ENCODE assay signal across 16 mouse cellular contexts in the genomic region with DNA sequence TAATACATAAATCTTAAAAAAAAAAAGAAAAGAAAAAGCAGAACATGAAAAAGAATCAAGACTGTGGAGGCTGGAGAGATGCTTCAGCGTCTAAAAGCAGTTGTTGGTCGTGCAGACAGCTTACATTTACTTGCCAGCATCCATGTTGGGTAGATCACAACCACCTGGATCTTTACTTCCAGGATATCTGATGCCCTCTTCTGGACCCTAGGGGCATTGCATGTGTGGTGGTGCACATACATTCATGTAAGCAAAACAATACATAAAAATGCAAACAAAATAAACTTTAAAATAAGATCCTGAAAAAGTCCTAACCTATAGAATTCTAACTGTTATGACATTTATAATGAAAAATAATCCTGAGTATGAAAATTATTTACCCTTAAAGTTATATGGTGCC.
DNase-seq lines count a peak whose midpoint lies in the region; ATAC-seq and TF ChIP-seq lines count a peak whose summit lies in the region.
"Had no signal": no experiment of that assay in that cellular context is flagged by ENCODE, and none has a peak within 500 bp of the region (broad histone marks: within the 10 kb centered on the region; RNA-seq: fewer than 3 reads in every experiment).

No protein-coding gene starts in this region.

- no peaks in the 10 kb centered on the region for H3K9me3 ChIP-seq in heart, postnatal 0 days (replicated peaks; ENCODE audit: control insufficient read depth, low read length)
- H3K9me3 ChIP-seq in midbrain, embryonic 11.5 days (ENCODE audit: control insufficient read depth, low read length), result no peaks in the 10 kb centered on the region
- H3K9me3 ChIP-seq in midbrain, postnatal 0 days (ENCODE audit: low read length), result no peaks in the 10 kb centered on the region
- no peaks in the 10 kb centered on the region for H3K9me3 ChIP-seq in MEL (replicated peaks; ENCODE audit: insufficient read depth, low read length)
- H3K9me3 ChIP-seq: forebrain, embryonic 13.5 days; hindbrain, embryonic 12.5 days; liver, embryonic 13.5 days; midbrain, embryonic 15.5 days had no signal

- no peaks in the 10 kb centered on the region for H3K4me1 ChIP-seq in heart, postnatal 0 days (ENCODE audit: control insufficient read depth, insufficient read depth)
- H3K4me1 ChIP-seq in midbrain, embryonic 11.5 days (ENCODE audit: control insufficient read depth, insufficient read depth, low read length), result no peaks in the 10 kb centered on the region
- H3K4me1 ChIP-seq in midbrain, postnatal 0 days (ENCODE audit: insufficient read depth, low read length), result no peaks in the 10 kb centered on the region
- H3K4me1 ChIP-seq in MEL (ENCODE audit: control insufficient read depth in 1 of 2, insufficient read depth in 2 of 2, low read length in 2 of 2), result no peaks in the 10 kb centered on the region
- H3K4me1 ChIP-seq: forebrain, embryonic 13.5 days; hindbrain, embryonic 12.5 days; midbrain, embryonic 15.5 days had no signal

- H3K36me3 ChIP-seq in heart, postnatal 0 days (replicated peaks; ENCODE audit: control insufficient read depth, insufficient read depth, low read length), result peaks cover 5% of the 10 kb centered on the region; the same call in 1 of the 2 replicates
- H3K36me3 ChIP-seq in midbrain, embryonic 11.5 days (ENCODE audit: control insufficient read depth, insufficient read depth, low read length), result no peaks in the 10 kb centered on the region
- no peaks in the 10 kb centered on the region for H3K36me3 ChIP-seq in midbrain, postnatal 0 days (ENCODE audit: insufficient read depth, low read length)
- peaks cover 2% of the 10 kb centered on the region in 2 experiments; a peak in 3 of 4 replicates for H3K36me3 ChIP-seq in MEL (ENCODE audit: control insufficient read depth in 1 of 2, insufficient read depth in 2 of 2, low read length in 2 of 2)
- peaks cover 2% of the 10 kb centered on the region; the same call in 1 of the 2 replicates for H3K36me3 ChIP-seq in splenic B cell, adult 2 months (ENCODE audit: control insufficient read depth, insufficient read depth, low read length, poor library complexity, severe bottlenecking)
- H3K36me3 ChIP-seq: midbrain, embryonic 15.5 days had no signal

- no peak for TF ChIP-seq EP300 in heart, postnatal 0 days (IDR thresholded peaks at IDR 0.05; ENCODE audit: low read depth)
- no peak for TF ChIP-seq EP300 in MEL (IDR thresholded peaks at IDR 0.05; ENCODE audit: low read depth in 1 of 2, low read length in 2 of 2)

- WGBS in heart, postnatal 0 days, result 87% methylated on average over 2 of the region's 2 CpGs
- 95% methylated on average over 2 of the region's 2 CpGs for WGBS in midbrain, embryonic 11.5 days
- 96% methylated on average over 2 of the region's 2 CpGs for WGBS in midbrain, postnatal 0 days

- TF ChIP-seq POLR2A in MEL (IDR thresholded peaks at IDR 0.05; ENCODE audit: control insufficient read depth in 1 of 2, insufficient read depth in 1 of 2, low read depth in 1 of 2, low read length in 2 of 2, poor library complexity in 1 of 2), result no peak

- no peak overlapping the region for H3K9ac ChIP-seq in heart, postnatal 0 days (replicated peaks; ENCODE audit: low read depth, low read length)
- no peak overlapping the region for H3K9ac ChIP-seq in midbrain, embryonic 11.5 days (ENCODE audit: low read length)
- H3K9ac ChIP-seq in midbrain, postnatal 0 days (replicated peaks; ENCODE audit: low read length, poor library complexity, severe bottlenecking), result no peak overlapping the region
- no peak overlapping the region for H3K9ac ChIP-seq in MEL (ENCODE audit: control insufficient read depth, low read depth, low read length, poor library complexity, severe bottlenecking)
- H3K9ac ChIP-seq: forebrain, embryonic 13.5 days; hindbrain, embryonic 12.5 days; liver, embryonic 13.5 days; midbrain, embryonic 15.5 days had no signal

- no peak overlapping the region for H3K4me3 ChIP-seq in heart, postnatal 0 days (ENCODE audit: low read depth, low read length)
- H3K4me3 ChIP-seq in midbrain, embryonic 11.5 days (ENCODE audit: low read depth, low read length), result no peak overlapping the region
- no peak overlapping the region for H3K4me3 ChIP-seq in midbrain, postnatal 0 days (ENCODE audit: low read depth, low read length)
- H3K4me3 ChIP-seq in MEL (ENCODE audit: control insufficient read depth in 1 of 2, insufficient read depth in 1 of 2, low read depth in 2 of 2, low read length in 2 of 2), result no peak overlapping the region
- H3K4me3 ChIP-seq: forebrain, embryonic 13.5 days; hindbrain, embryonic 12.5 days; liver, embryonic 13.5 days; midbrain, embryonic 15.5 days had no signal

- no peak overlapping the region for H3K4me2 ChIP-seq in heart, postnatal 0 days (ENCODE audit: low read depth, low read length)
- H3K4me2 ChIP-seq in midbrain, embryonic 11.5 days, result no peak overlapping the region
- H3K4me2 ChIP-seq in midbrain, postnatal 0 days (ENCODE audit: low read depth, low read length, poor library complexity, severe bottlenecking), result no peak overlapping the region
- H3K4me2 ChIP-seq: forebrain, embryonic 13.5 days; heart, embryonic 11.5 days; hindbrain, embryonic 12.5 days; liver, embryonic 13.5 days; midbrain, embryonic 15.5 days had no signal

- no peak for ATAC-seq in heart, postnatal 0 days (ENCODE audit: insufficient read depth, low read depth)
- ATAC-seq in midbrain, embryonic 11.5 days (ENCODE audit: low FRiP score), result no peak
- no peak for ATAC-seq in midbrain, postnatal 0 days (ENCODE audit: low FRiP score)
- ATAC-seq: activated CD4-positive, CD25-positive, alpha-beta regulatory T cell, adult 4 months; forebrain, embryonic 13.5 days; midbrain, embryonic 15.5 days had no signal

- no peaks in the 10 kb centered on the region for H3K79me2 ChIP-seq in MEL (ENCODE audit: control insufficient read depth, insufficient read depth, low read length, poor library complexity)

- peak; percentile 23 for TF ChIP-seq RAD21 in MEL (IDR thresholded peaks at IDR 0.05; ENCODE audit: low read depth, low read length)

- H3K27me3 ChIP-seq in heart, postnatal 0 days (ENCODE audit: control insufficient read depth, insufficient read depth, low read length), result no peaks in the 10 kb centered on the region
- no peaks in the 10 kb centered on the region for H3K27me3 ChIP-seq in midbrain, embryonic 11.5 days (ENCODE audit: control insufficient read depth, insufficient read depth, low read length)
- no peaks in the 10 kb centered on the region for H3K27me3 ChIP-seq in midbrain, postnatal 0 days (ENCODE audit: insufficient read depth, low read length)
- H3K27me3 ChIP-seq in MEL (ENCODE audit: control insufficient read depth in 1 of 2, insufficient read depth in 2 of 2, low read length in 2 of 2), result no peaks in the 10 kb centered on the region
- H3K27me3 ChIP-seq in splenic B cell, adult 2 months (ENCODE audit: control insufficient read depth, insufficient read depth, low read length, poor library complexity, severe bottlenecking), result no peaks in the 10 kb centered on the region
- H3K27me3 ChIP-seq: forebrain, embryonic 13.5 days; hindbrain, embryonic 12.5 days; liver, embryonic 13.5 days; midbrain, embryonic 15.5 days had no signal

- TF ChIP-seq CTCF in heart, postnatal 0 days (IDR thresholded peaks at IDR 0.05; ENCODE audit: low read depth), result peak; percentile 3; the same call in 1 of the 2 replicates
- TF ChIP-seq CTCF in midbrain, postnatal 0 days (IDR thresholded peaks at IDR 0.05), result no peak
- TF ChIP-seq CTCF in MEL (IDR thresholded peaks at IDR 0.05 in 2 of 3, conservative IDR thresholded peaks at IDR 0.05 in 1 of 3; ENCODE audit: control insufficient read depth in 1 of 3, insufficient read depth in 1 of 3, low read depth in 2 of 3, low read length in 3 of 3, poor library complexity in 1 of 3, severe bottlenecking in 1 of 3), result peak; percentile 16 to 35 (median 25); a peak in 3 of 6 replicates

- H3K27ac ChIP-seq in heart, postnatal 0 days (ENCODE audit: low read depth), result no peak overlapping the region
- no peak overlapping the region for H3K27ac ChIP-seq in midbrain, embryonic 11.5 days (ENCODE audit: low read depth, low read length)
- H3K27ac ChIP-seq in midbrain, postnatal 0 days (ENCODE audit: low read depth, low read length), result no peak overlapping the region
- H3K27ac ChIP-seq in MEL (ENCODE audit: control insufficient read depth, low read depth, low read length), result no peak overlapping the region
- H3K27ac ChIP-seq: forebrain, embryonic 13.5 days; hindbrain, embryonic 12.5 days; liver, embryonic 13.5 days; midbrain, embryonic 15.5 days had no signal

- intact Hi-C loops in heart, postnatal 25 days (cut with DNase I), result no loop called here

- no peak for DNase-seq in heart, postnatal 0 days (ENCODE audit: low spot score)
- DNase-seq in heart, adult 11 months, result no peak
- DNase-seq in midbrain, embryonic 11.5 days (ENCODE audit: low spot score, missing footprints), result peak; percentile 8
- no peak for DNase-seq in midbrain, postnatal 0 days (ENCODE audit: low spot score)
- peak; percentile 46 for DNase-seq in MEL (ENCODE audit: low read depth, low spot score)
- peak; percentile 14 for DNase-seq in splenic B cell, adult 2 months (ENCODE audit: low read depth, low spot score)
- DNase-seq in ovary, adult 18-20 months (ENCODE audit: low spot score), result no peak
- no peak for DNase-seq in heart, postnatal 25 days (ENCODE audit: low spot score)
- DNase-seq: kidney, adult 2 months; liver, embryonic 13.5 days; lung, postnatal 4 days had no signal

TF ChIP-seq in MEL, 35 proteins besides CTCF, POLR2A, EP300 and RAD21:
- TF ChIP-seq SMC3 (IDR thresholded peaks at IDR 0.05; ENCODE audit: low read depth, low read length) (peak; percentile 33), ZC3H11A (IDR thresholded peaks at IDR 0.05; ENCODE audit: low read depth, low read length) (no peak)

Comparison
In these comparisons a context has a peak if more than half of its experiments do, and no peak if none do; other contexts are left out.
1. DNase-seq: peak in midbrain, embryonic 11.5 days (single experiment), MEL (single experiment) and splenic B cell, adult 2 months (single experiment); none in heart, postnatal 0 days (single experiment), heart, adult 11 months (single experiment), midbrain, postnatal 0 days (single experiment), ovary, adult 18-20 months (single experiment) and heart, postnatal 25 days (single experiment).